16 mouse cellular contexts compared by ENCODE assay signal in genomic region chr7:27345444-27345843, GRCm38 (mm10). TPM values are rescaled to one million over a fixed set of nuclear protein-coding genes. Genes with fewer than 3 reads are reported as not detected.
DNase-seq lines count a peak whose midpoint lies in the region; ATAC-seq lines count a peak whose summit lies in the region.
"Had no signal": no experiment of that assay in that cellular context is flagged by ENCODE, and none has a peak within 500 bp of the region (broad histone marks: within the 10 kb centered on the region; RNA-seq: fewer than 3 reads in every experiment).

No protein-coding gene starts in this region.

- H3K4me2 ChIP-seq in hindbrain, embryonic 12.5 days (replicated peaks): no peak overlapping the region
- no peak overlapping the region for H3K4me2 ChIP-seq in neural tube, embryonic 14.5 days (ENCODE audit: low read depth, low read length)
- no peak overlapping the region for H3K4me2 ChIP-seq in neural tube, embryonic 15.5 days
- H3K4me2 ChIP-seq: heart, embryonic 15.5 days had no signal

- H3K4me1 ChIP-seq in hindbrain, embryonic 12.5 days: no peaks in the 10 kb centered on the region
- peaks cover 9% of the 10 kb centered on the region; the same call in 1 of the 2 replicates for H3K4me1 ChIP-seq in hindbrain, embryonic 10.5 days (replicated peaks)
- H3K4me1 ChIP-seq in neural tube, embryonic 14.5 days (ENCODE audit: control insufficient read depth, insufficient read depth, low read length): no peaks in the 10 kb centered on the region
- H3K4me1 ChIP-seq in neural tube, embryonic 15.5 days: no peaks in the 10 kb centered on the region
- H3K4me1 ChIP-seq: heart, embryonic 15.5 days had no signal

- H3K27ac ChIP-seq in hindbrain, embryonic 12.5 days: no peak overlapping the region
- H3K27ac ChIP-seq in hindbrain, embryonic 10.5 days: no peak overlapping the region
- H3K27ac ChIP-seq in neural tube, embryonic 14.5 days (ENCODE audit: low read depth, low read length): no peak overlapping the region
- no peak overlapping the region for H3K27ac ChIP-seq in neural tube, embryonic 15.5 days (replicated peaks)
- H3K27ac ChIP-seq: heart, embryonic 15.5 days had no signal

- no peaks in the 10 kb centered on the region for H3K27me3 ChIP-seq in hindbrain, embryonic 12.5 days
- H3K27me3 ChIP-seq in hindbrain, embryonic 10.5 days (ENCODE audit: insufficient read depth, poor library complexity, severe bottlenecking): no peaks in the 10 kb centered on the region
- no peaks in the 10 kb centered on the region for H3K27me3 ChIP-seq in neural tube, embryonic 14.5 days (ENCODE audit: control insufficient read depth, insufficient read depth, low read length)
- H3K27me3 ChIP-seq in neural tube, embryonic 15.5 days (replicated peaks): no peaks in the 10 kb centered on the region
- H3K27me3 ChIP-seq: heart, embryonic 15.5 days had no signal

- no peak overlapping the region for H3K9ac ChIP-seq in hindbrain, embryonic 12.5 days
- H3K9ac ChIP-seq in neural tube, embryonic 14.5 days (replicated peaks; ENCODE audit: low read depth, low read length): no peak overlapping the region
- no peak overlapping the region for H3K9ac ChIP-seq in neural tube, embryonic 15.5 days (replicated peaks)
- H3K9ac ChIP-seq: heart, embryonic 15.5 days had no signal

- no peaks in the 10 kb centered on the region for H3K9me3 ChIP-seq in hindbrain, embryonic 12.5 days (replicated peaks)
- H3K9me3 ChIP-seq in hindbrain, embryonic 10.5 days: no peaks in the 10 kb centered on the region
- no peaks in the 10 kb centered on the region for H3K9me3 ChIP-seq in neural tube, embryonic 14.5 days (ENCODE audit: control insufficient read depth, low read length)
- H3K9me3 ChIP-seq in neural tube, embryonic 15.5 days (replicated peaks): no peaks in the 10 kb centered on the region
- H3K9me3 ChIP-seq: G1E; heart, embryonic 15.5 days had no signal

- ATAC-seq in hindbrain, embryonic 12.5 days (ENCODE audit: low FRiP score): peak; percentile 44; the same call in 1 of the 2 replicates
- 0 out of 2 replicates have a peak, but pooled peaks have one; percentile 19 for ATAC-seq in neural tube, embryonic 14.5 days (ENCODE audit: low read depth)
- ATAC-seq in neural tube, embryonic 15.5 days (ENCODE audit: low FRiP score): no peak

- peaks cover 85% of the 10 kb centered on the region for H3K36me3 ChIP-seq in hindbrain, embryonic 12.5 days
- H3K36me3 ChIP-seq in hindbrain, embryonic 10.5 days: peaks cover 90% of the 10 kb centered on the region
- H3K36me3 ChIP-seq in neural tube, embryonic 14.5 days (ENCODE audit: control insufficient read depth, insufficient read depth, low read length): peaks cover 33% of the 10 kb centered on the region
- peaks cover 57% of the 10 kb centered on the region for H3K36me3 ChIP-seq in neural tube, embryonic 15.5 days

- no peak overlapping the region for H3K4me3 ChIP-seq in hindbrain, embryonic 12.5 days
- H3K4me3 ChIP-seq in hindbrain, embryonic 10.5 days: no peak overlapping the region
- H3K4me3 ChIP-seq in neural tube, embryonic 14.5 days (ENCODE audit: low read depth, low read length): no peak overlapping the region
- H3K4me3 ChIP-seq in neural tube, embryonic 15.5 days (replicated peaks): no peak overlapping the region
- H3K4me3 ChIP-seq: erythroblast, embryonic 14.5 days; heart, embryonic 15.5 days had no signal

- WGBS in hindbrain, embryonic 12.5 days: 21% methylated on average over 6 of the region's 6 CpGs
- 27% methylated on average over 6 of the region's 6 CpGs for whole genome bisulfite sequencing in hindbrain, embryonic 10.5 days
- WGBS in neural tube, embryonic 14.5 days: 21% methylated on average over 6 of the region's 6 CpGs
- WGBS in neural tube, embryonic 15.5 days: 26% methylated on average over 6 of the region's 6 CpGs

- DNase-seq in cerebellum, adult 8-10 months: peak; percentile 7
- no peak for DNase-seq in cerebellum, postnatal 25 days
- no peak for DNase-seq in hindbrain, embryonic 10.5 days (ENCODE audit: low spot score)
- DNase-seq in right cerebral cortex, adult 18-20 months: no peak
- no peak for DNase-seq in right cerebral cortex, postnatal 4 days
- DNase-seq: adrenal gland, postnatal 14 days; kidney, adult 9 months; left cerebral cortex, postnatal 4 days; thymus, adult 2 months had no signal

RNA-seq across cellular contexts. Expression of gene Ltbp4, which starts 8.0 kb away (rescaled TPM):
- 8.7 and 8.9 TPM in 2 replicates for polyA plus RNA-seq in hindbrain, embryonic 12.5 days (2016; fragmentation: Nextera tagmentation; extraction: Ambion mirVana)
- polyA plus RNA-seq in hindbrain, embryonic 10.5 days (2016; fragmentation: Nextera tagmentation; extraction: Ambion mirVana): 5.8 and 7.5 TPM in 2 replicates
- polyA plus RNA-seq in neural tube, embryonic 14.5 days (2014; fragmentation: Nextera tagmentation; extraction: Ambion mirVana): 5.8 and 11.5 TPM in 2 replicates
- 10.7 and 17.8 TPM in 2 replicates for polyA plus RNA-seq in neural tube, embryonic 15.5 days (2015; fragmentation: Nextera tagmentation; extraction: Ambion mirVana)

RNA-seq across cellular contexts. Expression of gene Shkbp1, which starts 10.4 kb away (rescaled TPM):
- polyA plus RNA-seq in hindbrain, embryonic 12.5 days (2016; fragmentation: Nextera tagmentation; extraction: Ambion mirVana): 72.4 and 76.2 TPM in 2 replicates
- polyA plus RNA-seq in hindbrain, embryonic 10.5 days (2016; fragmentation: Nextera tagmentation; extraction: Ambion mirVana): 76.3 and 87.4 TPM in 2 replicates
- 29.6 and 35.6 TPM in 2 replicates for polyA plus RNA-seq in neural tube, embryonic 14.5 days (2014; fragmentation: Nextera tagmentation; extraction: Ambion mirVana)
- polyA plus RNA-seq in neural tube, embryonic 15.5 days (2015; fragmentation: Nextera tagmentation; extraction: Ambion mirVana): 28.9 and 33.4 TPM in 2 replicates

RNA-seq across cellular contexts. Expression of gene Gm20479, which starts 11.8 kb away (rescaled TPM):
- 0.43 and 0.59 TPM in 2 replicates for polyA plus RNA-seq in hindbrain, embryonic 12.5 days (2016; fragmentation: Nextera tagmentation; extraction: Ambion mirVana)
- polyA plus RNA-seq in hindbrain, embryonic 10.5 days (2016; fragmentation: Nextera tagmentation; extraction: Ambion mirVana): 0.50 TPM in 1 of 2 replicates, not detected in the other
- polyA plus RNA-seq in neural tube, embryonic 14.5 days (2014; fragmentation: Nextera tagmentation; extraction: Ambion mirVana): not detected in 2 replicates
- polyA plus RNA-seq in neural tube, embryonic 15.5 days (2015; fragmentation: Nextera tagmentation; extraction: Ambion mirVana): not detected in 2 replicates
- polyA plus RNA-seq: erythroblast, embryonic 14.5 days; gonadal fat pad, adult 2 months; heart, embryonic 15.5 days; thymus, adult 2 months had no signal
